Mouse (Mus musculus) CH12.LX (cell line): ENCODE data around the gene 0610030E20Rik.

ENCODE experiments used
- EP300 ChIP-seq: IDR thresholded peaks from 2 replicates; pipeline ENCODE4 v1.6.1; 2011; ENCODE audit warnings: low read length, improper control_type of control experiment
- KAT2A ChIP-seq: IDR thresholded peaks from 2 replicates; pipeline ENCODE4 v1.6.1; 2012; ENCODE audit warnings: low read length, improper control_type of control experiment, inconsistent platforms; ENCODE audit not compliant: insufficient replicate concordance

GRCm38 (mm10) chr6:72312198-72312597, 34.9 kb upstream of the 0610030E20Rik start:
- TF ChIP-seq KAT2A (no peak), EP300 (no peak)
